Mouse (Mus musculus): ENCODE results near the gene Prr5. TPM values are rescaled to one million over a fixed set of nuclear protein-coding genes. Genes with fewer than 3 reads are reported as not detected.

The Prr5 gene
- total RNA-seq, 2 experiments from 2014 or later: 3.0 to 4.3 TPM

- intact Hi-C loops (cut with DNase I): no loop called here
- Histone ChIP-seq H3K4me3 (no peak overlapping the region), H3K27ac (no peak overlapping the region)
- TF ChIP-seq CTCF (IDR thresholded peaks at IDR 0.05): no peak
- no peak for DNase-seq
These were observed 61.5 kb downstream of the Prr5 start for GRCm38 (mm10) chr15:84730893-84731292.

GRCm38 (mm10) chr15:84731676-84732424 lies 62.4 kb downstream of the Prr5 start:
- intact Hi-C loops (cut with DNase I): no loop called here
- no peak overlapping the region for H3K27ac ChIP-seq

GRCm38 (mm10) chr15:84732425-84732749 lies 63.0 kb downstream of the Prr5 start:
- no peak for DNase-seq
- no peak for TF ChIP-seq CTCF (IDR thresholded peaks at IDR 0.05)
- intact Hi-C loops (cut with DNase I): no loop called here

More at GRCm38 (mm10) chr15:84731676-84732424, 62.4 kb downstream of the Prr5 start:
- no peak overlapping the region for H3K4me3 ChIP-seq
- no peak for TF ChIP-seq CTCF (IDR thresholded peaks at IDR 0.05)
- DNase-seq: no peak

GRCm38 (mm10) chr15:84736346-84736993 lies 67.0 kb downstream of the Prr5 start:
- TF ChIP-seq CTCF (IDR thresholded peaks at IDR 0.05): no peak
- Histone ChIP-seq H3K27ac (no peak overlapping the region), H3K4me3 (no peak overlapping the region)
- DNase-seq: no peak
- intact Hi-C loops (cut with DNase I): no loop called here

More at GRCm38 (mm10) chr15:84732425-84732749, 63.0 kb downstream of the Prr5 start:
- Histone ChIP-seq H3K27ac (no peak overlapping the region), H3K4me3 (no peak overlapping the region)

- no peak for DNase-seq
- Histone ChIP-seq H3K27ac (no peak overlapping the region), H3K4me3 (no peak overlapping the region)
- intact Hi-C loops (cut with DNase I): no loop called here
- TF ChIP-seq CTCF (IDR thresholded peaks at IDR 0.05): no peak
These were observed 67.5 kb downstream of the Prr5 start for GRCm38 (mm10) chr15:84736994-84737346.

- no peak for TF ChIP-seq CTCF (IDR thresholded peaks at IDR 0.05)
- intact Hi-C loops (cut with DNase I): no loop called here
- no peak overlapping the region for H3K4me3 ChIP-seq
These were observed 68.8 kb downstream of the Prr5 start for GRCm38 (mm10) chr15:84738246-84738645.

GRCm38 (mm10) chr15:84741573-84741972 lies 72.2 kb downstream of the Prr5 start:
- DNase-seq: no peak
- peak; percentile 8; the same call in 1 of the 2 replicates for TF ChIP-seq CTCF (IDR thresholded peaks at IDR 0.05)
- no peak overlapping the region for H3K27ac ChIP-seq
- intact Hi-C loops (cut with DNase I): no loop called here
- H3K4me3 ChIP-seq: no peak overlapping the region

More at GRCm38 (mm10) chr15:84738246-84738645, 68.8 kb downstream of the Prr5 start:
- H3K27ac ChIP-seq: no peak overlapping the region
- DNase-seq: no peak

- intact Hi-C loops (cut with DNase I): no loop called here
- H3K4me3 ChIP-seq: no peak overlapping the region
These were observed 73.9 kb downstream of the Prr5 start for GRCm38 (mm10) chr15:84743347-84743746.

GRCm38 (mm10) chr15:84744308-84744707 lies 74.9 kb downstream of the Prr5 start:
- no peak for TF ChIP-seq CTCF (IDR thresholded peaks at IDR 0.05)
- intact Hi-C loops (cut with DNase I): no loop called here
- no peak overlapping the region for H3K27ac ChIP-seq
- H3K4me3 ChIP-seq: no peak overlapping the region
- no peak for DNase-seq

More at GRCm38 (mm10) chr15:84743347-84743746, 73.9 kb downstream of the Prr5 start:
- no peak for DNase-seq
- no peak for TF ChIP-seq CTCF (IDR thresholded peaks at IDR 0.05)
- H3K27ac ChIP-seq: no peak overlapping the region

- DNase-seq: no peak
- intact Hi-C loops (cut with DNase I): no loop called here
- H3K27ac ChIP-seq: no peak overlapping the region
- no peak for TF ChIP-seq CTCF (IDR thresholded peaks at IDR 0.05)
- no peak overlapping the region for H3K4me3 ChIP-seq
These were observed 76.4 kb downstream of the Prr5 start for GRCm38 (mm10) chr15:84745831-84746230.

Other genes with a start within 250 kb of the Prr5 start
- under 1 TPM; 0.23 to 0.56 TPM for gene Shisal1, start 222.5 kb upstream of the Prr5 start, total RNA-seq (2021)
- gene Rtl6, start 111.8 kb upstream of the Prr5 start, total RNA-seq (2021): 1 to 10 TPM; 3.4 to 4.3 TPM
- under 1 TPM in 1 of 2 experiments, not detected in 1; 0.25 TPM for gene Arhgap8, start 50.4 kb downstream of the Prr5 start, total RNA-seq (2021)
- under 1 TPM; 0.39 to 0.41 TPM for gene Phf21b, start 186.4 kb downstream of the Prr5 start, total RNA-seq (2021)